Mouse (Mus musculus) hindbrain, embryonic 12.5 days (tissue): ENCODE measurements around the gene Atp6v1c2. TPM values are rescaled to one million over a fixed set of nuclear protein-coding genes. Genes with fewer than 3 reads are reported as not detected.
A peak's percentile ranks its signal among the peaks of the same experiment; 100 is the strongest.

Experiments used
- ATAC-seq: fragments of 200-750 bp; cut with Nextera tagmentation; 2 replicates; pipeline ENCODE4 v1.8.0; 2017; ENCODE audit warnings: moderate TSS enrichment; ENCODE audit not compliant: low FRiP score
- H3K27ac ChIP-seq: fragments of 300-500 bp; sonication (generic); 2 replicates; pipeline ENCODE4 v1.5.1; 2016; ENCODE audit warnings: mild to moderate bottlenecking
- H3K27me3 ChIP-seq: fragments of 300-500 bp; sonication (generic); 2 replicates; pipeline ENCODE4 v1.6.1; 2016; ENCODE audit warnings: mild to moderate bottlenecking
- H3K36me3 ChIP-seq: fragments of 300-500 bp; sonication (generic); 2 replicates; pipeline ENCODE4 v1.6.1; 2016; ENCODE audit warnings: mild to moderate bottlenecking
- H3K4me1 ChIP-seq: fragments of 300-500 bp; sonication (generic); 2 replicates; pipeline ENCODE4 v1.6.1; 2016
- H3K4me2 ChIP-seq: fragments of 300-500 bp; sonication (generic); replicated peaks from 2 replicates; pipeline ENCODE4 v1.6.1; 2016; ENCODE audit warnings: mild to moderate bottlenecking
- H3K4me3 ChIP-seq: fragments of 300-500 bp; sonication (generic); 2 replicates; pipeline ENCODE4 v1.5.1; 2016; ENCODE audit warnings: mild to moderate bottlenecking
- H3K9ac ChIP-seq: fragments of 300-500 bp; sonication (generic); 2 replicates; pipeline ENCODE4 v1.6.1; 2016; ENCODE audit warnings: mild to moderate bottlenecking, moderate library complexity
- H3K9me3 ChIP-seq: fragments of 300-500 bp; sonication (generic); replicated peaks from 2 replicates; pipeline ENCODE4 v1.6.1; 2016; ENCODE audit warnings: mild to moderate bottlenecking
- WGBS: fragments of 180-500 bp; shearing (Covaris S2); methylation state at CpG from one replicate; pipeline ENCODE4 v1.1.7; 2016; 5-methylcytosine and 5-hydroxymethylcytosine counted together
- polyA plus RNA-seq: library from polyadenylated mRNA; unstranded; fragments of >200 nt; fragmentation: Nextera tagmentation; extraction: Ambion mirVana; gene quantifications from 2 replicates; pipeline ENCODE4 v1.2.1, GENCODE M21; 2016

The Atp6v1c2 gene
- polyA plus RNA-seq, 1 experiment from 2014 or later = 0.85 TPM

DNA sequence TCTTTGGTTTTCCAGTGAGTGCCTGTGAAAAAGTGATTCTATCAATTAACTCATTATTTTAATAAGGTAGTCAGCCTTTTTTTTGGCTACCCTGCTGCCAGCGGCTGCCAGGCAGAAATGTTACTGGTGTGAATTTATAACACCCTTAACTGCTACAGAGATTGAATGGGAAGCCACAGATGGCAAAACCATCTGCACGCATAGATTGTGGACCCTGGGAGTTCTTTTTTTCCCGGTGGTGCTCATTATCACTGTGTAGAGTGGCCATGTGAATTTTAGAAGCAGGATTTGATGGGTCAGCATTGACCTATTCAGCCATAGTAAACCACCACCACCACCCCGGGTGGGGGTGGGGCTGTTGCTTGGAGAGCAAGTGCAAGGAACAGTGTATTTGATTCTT is 61.8 kb downstream of the Atp6v1c2 start:
- Histone ChIP-seq H3K9ac (peak overlapping the region; percentile 86), H3K27ac (no peak overlapping the region), H3K36me3 (peaks cover 31% of the 10 kb centered on the region), H3K4me1 (peaks cover 25% of the 10 kb centered on the region), H3K9me3 (no peaks in the 10 kb centered on the region), H3K4me3 (peak overlapping the region; percentile 71), H3K4me2 (peak overlapping the region; percentile 78), H3K27me3 (no peaks in the 10 kb centered on the region)
- no peak for ATAC-seq
- 17% methylated on average over 4 of the region's 4 CpGs for WGBS

DNA sequence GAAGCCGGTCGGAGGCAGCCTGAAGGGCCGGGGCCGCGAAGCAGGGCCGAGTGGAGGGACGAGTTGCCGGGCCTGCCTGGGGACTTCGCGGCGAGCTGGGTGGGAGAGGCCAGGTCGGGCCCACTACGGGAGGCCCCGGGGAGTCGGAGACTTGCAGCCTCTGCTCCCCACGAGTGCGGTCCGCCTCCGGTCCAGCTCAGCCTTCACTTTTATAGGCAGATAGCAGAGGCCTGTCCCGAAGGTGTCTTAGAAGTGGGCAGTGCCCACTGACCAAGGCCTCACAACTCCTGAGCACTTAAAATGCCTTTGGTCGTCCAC is 62.5 kb downstream of the Atp6v1c2 start:
- Histone ChIP-seq H3K9me3 (no peaks in the 10 kb centered on the region), H3K9ac (peak overlapping the region; percentile 86), H3K4me1 (peaks cover 25% of the 10 kb centered on the region), H3K4me2 (peak overlapping the region; percentile 78), H3K27ac (peak overlapping the region; percentile 85), H3K4me3 (peak overlapping the region; percentile 71), H3K36me3 (peaks cover 26% of the 10 kb centered on the region), H3K27me3 (no peaks in the 10 kb centered on the region)
- WGBS = 1% methylated on average over 21 of the region's 21 CpGs
- ATAC-seq = peak; percentile 84; the same call in 1 of the 2 replicates

DNA sequence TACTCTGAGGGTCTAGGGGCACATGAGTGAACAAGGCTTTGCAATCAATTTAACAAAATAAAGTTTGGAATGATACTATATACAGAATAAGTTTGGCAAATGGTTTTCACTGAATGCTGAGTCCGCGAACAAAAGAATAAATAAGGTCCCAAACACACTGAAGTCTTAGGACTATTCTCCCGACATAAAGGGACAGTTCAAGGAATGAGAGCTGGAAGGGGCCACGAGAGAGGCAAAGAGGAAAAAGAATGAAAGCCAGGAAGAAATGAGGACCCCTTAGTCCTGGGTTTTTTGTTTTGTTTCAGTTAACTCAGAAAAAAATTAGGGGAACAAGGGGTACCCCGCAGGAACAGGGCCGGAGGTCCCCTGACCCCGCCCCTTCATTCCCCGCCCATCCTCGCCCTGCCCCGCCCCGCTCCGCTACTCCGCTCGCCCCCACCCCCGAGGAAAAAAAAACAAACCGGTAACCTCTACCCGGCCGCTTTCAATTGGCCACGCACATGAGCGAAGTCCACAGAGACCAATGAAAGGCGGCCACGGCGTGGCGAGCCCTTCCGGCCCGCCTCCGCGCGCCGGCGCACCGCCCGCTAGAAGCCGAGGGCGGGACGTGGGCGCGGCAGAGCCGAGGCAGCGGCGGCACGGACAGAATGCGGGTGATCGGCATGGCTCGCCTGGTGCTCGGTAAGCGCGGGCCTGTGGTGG is 63.0 kb downstream of the Atp6v1c2 start, which contains the start of gene Pdia6:
Gene Pdia6 (plus strand): TSS at position 575 of the 702 bp plus-strand sequence.
- H3K27me3 ChIP-seq = no peaks in the 10 kb centered on the region
- H3K9me3 ChIP-seq = no peaks in the 10 kb centered on the region
- H3K27ac ChIP-seq = peak within 1 kb of the TSS; percentile 85
- WGBS = 2% methylated on average over 43 of the region's 48 CpGs
- peak within 1 kb of the TSS; percentile 71 for H3K4me3 ChIP-seq
- ATAC-seq = peak; percentile 98
- peaks cover 25% of the 10 kb centered on the region for H3K4me1 ChIP-seq
- peaks cover 21% of the 10 kb centered on the region for H3K36me3 ChIP-seq
- peak within 1 kb of the TSS; percentile 86 for H3K9ac ChIP-seq
- H3K4me2 ChIP-seq = peak within 1 kb of the TSS; percentile 78

DNA sequence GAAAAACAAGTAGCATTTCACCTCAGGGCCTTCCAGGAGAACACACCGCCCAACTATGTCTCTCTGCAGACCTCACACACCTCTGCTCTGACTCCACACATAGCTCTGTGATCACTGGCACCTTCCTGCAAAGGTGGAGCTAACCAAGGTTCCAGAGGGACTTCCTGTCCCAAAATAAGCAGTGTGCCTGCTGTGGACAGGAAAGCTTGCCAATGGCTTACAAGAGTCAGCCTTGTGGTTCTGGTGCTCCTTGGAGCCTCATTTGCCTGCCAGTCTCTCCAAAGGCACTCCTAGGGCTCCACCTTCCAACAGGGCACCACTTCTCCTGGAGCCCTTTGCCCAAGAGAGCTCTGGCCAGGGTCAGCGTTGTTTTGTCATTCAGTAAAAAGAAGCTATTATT is 64.3 kb downstream of the Atp6v1c2 start:
- no peaks in the 10 kb centered on the region for H3K27me3 ChIP-seq
- no peak overlapping the region for H3K4me2 ChIP-seq
- no peak overlapping the region for H3K9ac ChIP-seq
- H3K36me3 ChIP-seq = peaks cover 10% of the 10 kb centered on the region; the same call in 1 of the 2 replicates
- H3K9me3 ChIP-seq = no peaks in the 10 kb centered on the region
- no peak overlapping the region for H3K27ac ChIP-seq
- H3K4me3 ChIP-seq = no peak overlapping the region
- no peak for ATAC-seq
- peaks cover 23% of the 10 kb centered on the region for H3K4me1 ChIP-seq
- 88% methylated on average over 2 of the region's 2 CpGs for WGBS

DNA sequence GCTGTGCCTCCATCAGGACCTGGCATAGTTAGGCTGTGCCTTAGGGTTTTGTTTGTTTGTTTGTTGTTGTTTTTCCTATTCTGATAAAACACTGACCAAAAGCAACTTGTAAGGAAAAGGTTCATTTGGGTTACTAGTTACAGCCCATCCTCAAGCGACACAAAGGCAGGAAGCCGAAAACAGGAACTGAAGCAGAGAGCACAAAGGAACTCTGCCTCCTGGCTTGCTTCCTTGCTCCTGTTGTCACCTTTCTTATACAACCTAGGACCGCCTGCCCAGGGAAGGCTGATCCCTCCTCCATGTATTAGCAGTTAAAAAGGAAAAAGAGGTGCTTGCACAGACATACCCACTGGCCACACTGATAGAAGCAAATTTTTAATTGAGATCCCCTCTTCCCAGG is 65.3 kb downstream of the Atp6v1c2 start:
- Histone ChIP-seq H3K4me1 (peaks cover 17% of the 10 kb centered on the region), H3K4me3 (no peak overlapping the region), H3K9ac (no peak overlapping the region), H3K9me3 (no peaks in the 10 kb centered on the region), H3K27ac (no peak overlapping the region), H3K4me2 (no peak overlapping the region), H3K36me3 (peaks cover 2% of the 10 kb centered on the region; the same call in 1 of the 2 replicates), H3K27me3 (no peaks in the 10 kb centered on the region)
- 81% methylated on average over 3 of the region's 3 CpGs for WGBS
- no peak for ATAC-seq

DNA sequence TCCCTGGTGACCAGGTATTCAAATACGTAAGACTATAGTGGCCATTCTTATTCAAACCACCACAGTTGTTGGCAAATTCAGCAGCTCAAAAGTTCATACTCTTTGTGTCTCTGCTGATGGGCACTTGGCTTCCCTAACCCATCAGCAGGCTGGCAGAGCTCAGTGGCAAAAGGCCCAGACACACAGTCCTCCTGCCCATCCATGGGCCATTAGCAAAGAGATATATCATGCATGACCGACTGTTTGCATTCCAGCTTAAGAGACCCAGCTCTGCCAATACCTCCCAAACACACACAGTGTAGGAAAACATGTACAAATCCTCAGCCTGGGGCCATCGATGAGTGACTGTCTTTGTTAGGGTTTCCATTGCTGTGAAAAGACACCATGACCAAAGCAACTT is 68.2 kb downstream of the Atp6v1c2 start:
- H3K4me3 ChIP-seq = no peak overlapping the region
- H3K27me3 ChIP-seq = no peaks in the 10 kb centered on the region
- H3K9me3 ChIP-seq = no peaks in the 10 kb centered on the region
- no peaks in the 10 kb centered on the region for H3K36me3 ChIP-seq
- no peak overlapping the region for H3K9ac ChIP-seq
- H3K27ac ChIP-seq = no peak overlapping the region
- H3K4me1 ChIP-seq = no peaks in the 10 kb centered on the region
- no peak overlapping the region for H3K4me2 ChIP-seq
- WGBS = 89% methylated on average over 3 of the region's 3 CpGs
- no peak for ATAC-seq

DNA sequence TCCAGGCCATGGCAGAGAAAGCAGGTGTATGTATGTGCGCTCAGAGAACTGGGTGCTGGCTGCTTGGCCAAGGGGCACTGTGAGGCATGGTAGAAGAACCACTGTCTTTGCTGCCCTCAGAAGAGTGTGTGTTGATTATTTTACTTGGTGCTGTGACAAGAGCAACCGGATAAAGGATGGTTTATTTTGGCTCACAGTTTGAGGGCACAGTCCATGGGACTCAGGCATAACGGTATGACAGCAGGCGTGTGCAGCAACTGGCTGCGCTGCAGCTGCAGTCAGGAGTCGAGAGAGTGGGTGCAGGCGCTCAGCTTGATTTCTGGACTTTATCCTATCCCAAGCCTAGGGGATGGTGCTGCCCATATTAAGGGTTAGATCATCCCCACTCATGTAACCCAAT is 70.7 kb downstream of the Atp6v1c2 start:
- Histone ChIP-seq H3K4me3 (no peak overlapping the region), H3K36me3 (no peaks in the 10 kb centered on the region), H3K4me2 (no peak overlapping the region), H3K27ac (no peak overlapping the region), H3K27me3 (peaks cover 16% of the 10 kb centered on the region), H3K9me3 (no peaks in the 10 kb centered on the region), H3K4me1 (no peaks in the 10 kb centered on the region), H3K9ac (no peak overlapping the region)
- WGBS = 89% methylated on average over 7 of the region's 7 CpGs
- ATAC-seq = no peak

DNA sequence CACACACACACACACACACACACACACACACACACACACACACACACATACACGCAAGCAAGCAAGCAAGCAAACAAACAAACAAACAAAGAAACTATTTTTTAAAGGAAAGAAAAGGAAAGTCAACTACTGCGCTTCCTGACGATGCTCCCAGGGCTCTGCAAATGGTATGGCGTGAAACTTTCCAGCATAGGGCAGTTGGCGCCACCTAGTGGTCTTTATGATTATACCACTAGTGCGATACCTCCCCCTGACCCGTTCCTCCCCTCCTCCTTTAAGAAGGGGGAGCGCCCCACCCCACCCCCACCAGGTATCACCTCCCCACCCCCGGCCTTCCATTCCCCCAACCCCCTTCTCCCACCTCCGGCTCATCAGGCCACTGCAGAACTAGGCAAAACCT is 72.3 kb downstream of the Atp6v1c2 start:
- peaks cover 16% of the 10 kb centered on the region for H3K27me3 ChIP-seq
- H3K4me1 ChIP-seq = no peaks in the 10 kb centered on the region
- 3% methylated on average over 9 of the region's 10 CpGs for WGBS
- H3K36me3 ChIP-seq = no peaks in the 10 kb centered on the region
- no peak overlapping the region for H3K4me3 ChIP-seq
- H3K27ac ChIP-seq = no peak overlapping the region
- H3K4me2 ChIP-seq = no peak overlapping the region
- peak; percentile 63 for ATAC-seq
- H3K9me3 ChIP-seq = no peaks in the 10 kb centered on the region
- no peak overlapping the region for H3K9ac ChIP-seq

DNA sequence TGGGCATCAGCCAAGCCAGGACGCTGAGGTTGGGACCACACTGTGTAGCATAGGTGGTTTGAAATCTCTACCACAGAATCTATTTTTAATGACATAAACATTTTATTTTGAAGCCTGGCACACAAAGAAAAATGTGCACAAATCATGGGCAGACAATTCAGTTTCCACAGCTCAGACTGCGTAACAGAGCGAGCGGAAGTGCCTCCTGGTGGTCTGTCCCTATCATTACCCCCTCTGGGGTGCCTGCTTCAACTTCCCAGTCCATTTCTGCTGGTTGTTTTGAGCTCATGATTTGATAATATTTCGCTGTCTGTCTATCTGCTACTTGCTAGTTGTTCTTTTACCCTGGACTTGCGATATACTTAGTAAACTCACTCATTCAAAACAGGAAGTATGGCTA is 73.6 kb downstream of the Atp6v1c2 start:
- Histone ChIP-seq H3K27ac (no peak overlapping the region), H3K36me3 (no peaks in the 10 kb centered on the region), H3K4me2 (no peak overlapping the region), H3K4me1 (no peaks in the 10 kb centered on the region), H3K9me3 (no peaks in the 10 kb centered on the region), H3K4me3 (no peak overlapping the region), H3K9ac (no peak overlapping the region), H3K27me3 (peaks cover 16% of the 10 kb centered on the region)
- WGBS = 82% methylated on average over 6 of the region's 6 CpGs
- ATAC-seq = no peak

DNA sequence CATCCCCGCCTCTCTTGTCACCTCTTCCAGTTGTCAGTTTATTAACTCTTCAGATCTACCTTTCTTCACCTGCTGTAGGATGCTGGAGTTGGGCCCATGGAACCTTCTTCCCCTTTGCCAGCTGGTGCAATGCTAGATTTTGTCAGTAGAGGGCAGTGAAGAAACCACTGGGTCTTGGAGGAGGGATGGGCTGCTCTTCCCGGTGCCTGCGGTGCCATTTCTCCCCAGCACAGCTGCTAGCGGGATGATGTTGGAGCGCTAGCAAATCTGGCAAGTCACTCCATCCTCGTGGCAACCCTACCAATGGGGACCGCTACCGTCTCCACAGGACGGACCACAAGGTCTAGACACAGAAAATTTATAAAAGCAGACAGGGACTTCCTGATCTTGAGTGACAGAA is 76.1 kb downstream of the Atp6v1c2 start:
- H3K4me1 ChIP-seq = no peaks in the 10 kb centered on the region
- 12% methylated on average over 9 of the region's 9 CpGs for WGBS
- ATAC-seq = peak; percentile 61; the same call in 1 of the 2 replicates
- no peak overlapping the region for H3K9ac ChIP-seq
- H3K27ac ChIP-seq = no peak overlapping the region
- no peak overlapping the region for H3K4me3 ChIP-seq
- H3K4me2 ChIP-seq = peak overlapping the region; percentile 43
- no peaks in the 10 kb centered on the region for H3K9me3 ChIP-seq
- H3K27me3 ChIP-seq = peaks cover 16% of the 10 kb centered on the region
- no peaks in the 10 kb centered on the region for H3K36me3 ChIP-seq

DNA sequence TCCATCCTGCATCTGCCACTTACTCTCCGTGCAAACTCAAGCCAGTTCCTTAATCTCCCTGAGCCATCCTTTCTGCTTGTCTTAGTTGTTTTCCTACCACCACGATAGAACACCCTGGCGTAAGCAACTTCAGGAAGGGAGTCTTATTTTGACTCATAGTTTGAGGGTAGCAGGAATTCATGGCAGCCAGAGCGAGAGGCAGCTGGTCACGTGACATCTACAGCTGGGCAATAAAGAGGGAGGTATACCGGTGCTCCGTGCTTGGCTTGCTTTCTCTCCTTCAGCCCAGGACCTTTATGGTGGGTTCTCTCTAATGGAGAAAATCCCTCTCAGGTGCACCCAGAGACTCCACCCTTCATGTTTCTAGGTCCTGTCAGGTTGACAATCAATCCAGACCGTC is 78.2 kb downstream of the Atp6v1c2 start:
- 83% methylated on average over 8 of the region's 8 CpGs for WGBS
- no peak for ATAC-seq
- Histone ChIP-seq H3K4me3 (no peak overlapping the region), H3K4me1 (no peaks in the 10 kb centered on the region), H3K27ac (no peak overlapping the region), H3K9ac (no peak overlapping the region), H3K27me3 (peaks cover 16% of the 10 kb centered on the region), H3K4me2 (no peak overlapping the region), H3K36me3 (no peaks in the 10 kb centered on the region), H3K9me3 (no peaks in the 10 kb centered on the region)

DNA sequence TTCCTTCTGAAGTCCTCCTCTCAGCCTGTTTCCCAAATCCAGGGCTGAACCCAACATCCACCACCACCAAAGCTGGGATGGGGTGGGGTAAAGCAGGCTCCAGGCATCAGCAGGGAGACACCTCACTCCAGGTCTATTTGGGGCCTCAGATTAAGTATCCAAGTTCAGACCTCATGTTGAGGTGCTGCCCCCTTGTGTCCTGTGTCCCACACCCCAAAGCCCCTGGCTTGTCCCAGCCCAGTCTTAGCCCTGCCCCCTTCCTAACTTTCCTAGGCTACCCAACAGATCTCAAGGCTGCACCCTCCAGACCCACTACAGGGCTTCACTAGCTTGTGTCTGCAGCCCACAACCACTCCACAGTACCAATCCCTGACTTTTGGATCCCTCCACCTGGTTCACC is 87.1 kb downstream of the Atp6v1c2 start:
- Histone ChIP-seq H3K9me3 (no peaks in the 10 kb centered on the region), H3K4me2 (no peak overlapping the region), H3K27me3 (no peaks in the 10 kb centered on the region), H3K36me3 (no peaks in the 10 kb centered on the region), H3K27ac (no peak overlapping the region), H3K4me3 (no peak overlapping the region), H3K9ac (no peak overlapping the region), H3K4me1 (peaks cover 5% of the 10 kb centered on the region; the same call in 1 of the 2 replicates)
- ATAC-seq = no peak

DNA sequence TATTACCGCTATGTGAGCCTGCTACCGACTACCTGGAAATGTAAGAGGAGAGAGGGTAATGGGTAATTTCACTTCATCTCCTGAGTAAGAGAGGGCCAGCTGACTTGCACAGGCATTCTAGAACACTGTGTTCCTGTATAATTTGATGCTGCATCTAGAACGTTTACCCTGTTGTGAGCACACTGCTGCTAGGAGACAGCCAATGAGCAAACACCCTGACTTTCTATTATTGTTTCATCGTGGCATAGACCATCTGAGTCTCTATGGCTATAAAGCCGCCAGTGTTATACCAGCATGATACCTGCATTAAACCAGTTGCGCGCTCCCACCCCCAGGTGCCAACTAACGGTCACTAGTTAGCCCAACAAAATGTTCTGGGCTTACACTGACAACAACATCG is 87.5 kb downstream of the Atp6v1c2 start:
- Histone ChIP-seq H3K9ac (no peak overlapping the region), H3K4me3 (no peak overlapping the region), H3K27ac (no peak overlapping the region), H3K9me3 (no peaks in the 10 kb centered on the region), H3K4me1 (peaks cover 5% of the 10 kb centered on the region; the same call in 1 of the 2 replicates), H3K4me2 (no peak overlapping the region), H3K36me3 (no peaks in the 10 kb centered on the region), H3K27me3 (no peaks in the 10 kb centered on the region)
- ATAC-seq = no peak
- WGBS = 93% methylated on average over 9 of the region's 9 CpGs
